Mouse (Mus musculus) spleen, postnatal 4 days (tissue): ENCODE results near the gene Iqcn.

ENCODE experiments used
- DNase-seq, 2 experiments: peaks; one replicate each; pipeline ENCODE4 v3.0.0; 2022; ENCODE audit warnings: low spot score in 2 of 2

The Iqcn gene

DNA sequence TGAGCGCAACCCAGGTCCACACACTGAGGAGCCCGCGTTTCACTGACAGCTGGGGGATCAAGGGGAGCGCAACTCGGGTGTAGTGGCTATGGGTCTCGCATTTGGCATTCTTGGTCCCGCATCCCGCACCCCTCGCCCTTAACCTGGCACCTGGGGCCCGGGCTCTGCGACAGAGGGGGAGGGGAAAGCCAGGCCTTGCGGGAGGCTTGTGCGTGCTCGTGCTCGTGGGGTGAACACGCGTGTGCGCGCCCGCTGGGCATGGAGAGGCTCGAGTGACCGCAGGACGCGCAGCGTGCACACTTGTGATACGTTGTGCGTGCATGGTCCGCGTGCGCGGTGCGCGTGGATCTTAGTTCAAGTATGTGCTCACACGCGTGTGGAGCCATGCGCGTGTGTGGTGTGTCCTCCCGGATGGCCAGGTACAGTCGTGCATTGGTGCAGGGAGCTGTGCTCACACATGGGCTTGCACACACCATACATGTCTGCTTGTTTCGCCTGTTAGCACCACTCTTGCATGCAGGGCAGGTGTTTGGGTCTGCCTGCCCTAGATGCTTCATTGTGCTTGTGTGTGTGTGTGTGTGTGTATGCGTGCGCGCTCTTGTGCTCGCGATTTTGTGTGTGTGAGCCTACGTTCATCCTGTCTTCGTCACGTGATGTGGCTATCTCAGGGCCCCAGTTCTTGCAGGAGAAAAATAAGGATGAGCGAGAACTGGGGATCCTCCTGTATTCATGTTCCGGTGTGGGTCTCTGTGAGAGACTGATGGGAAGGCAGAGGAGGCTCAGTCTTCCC, 51.8 kb downstream of the Iqcn start:
- peak in 1 of 2 experiments; percentile 82 for DNase-seq

GRCm38 (mm10) chr8:70755661-70756475, 52.6 kb downstream of the Iqcn start:
- DNase-seq: no peak

- DNase-seq: no peak
Measured at GRCm38 (mm10) chr8:70756476-70757040, 53.3 kb downstream of the Iqcn start.

DNA sequence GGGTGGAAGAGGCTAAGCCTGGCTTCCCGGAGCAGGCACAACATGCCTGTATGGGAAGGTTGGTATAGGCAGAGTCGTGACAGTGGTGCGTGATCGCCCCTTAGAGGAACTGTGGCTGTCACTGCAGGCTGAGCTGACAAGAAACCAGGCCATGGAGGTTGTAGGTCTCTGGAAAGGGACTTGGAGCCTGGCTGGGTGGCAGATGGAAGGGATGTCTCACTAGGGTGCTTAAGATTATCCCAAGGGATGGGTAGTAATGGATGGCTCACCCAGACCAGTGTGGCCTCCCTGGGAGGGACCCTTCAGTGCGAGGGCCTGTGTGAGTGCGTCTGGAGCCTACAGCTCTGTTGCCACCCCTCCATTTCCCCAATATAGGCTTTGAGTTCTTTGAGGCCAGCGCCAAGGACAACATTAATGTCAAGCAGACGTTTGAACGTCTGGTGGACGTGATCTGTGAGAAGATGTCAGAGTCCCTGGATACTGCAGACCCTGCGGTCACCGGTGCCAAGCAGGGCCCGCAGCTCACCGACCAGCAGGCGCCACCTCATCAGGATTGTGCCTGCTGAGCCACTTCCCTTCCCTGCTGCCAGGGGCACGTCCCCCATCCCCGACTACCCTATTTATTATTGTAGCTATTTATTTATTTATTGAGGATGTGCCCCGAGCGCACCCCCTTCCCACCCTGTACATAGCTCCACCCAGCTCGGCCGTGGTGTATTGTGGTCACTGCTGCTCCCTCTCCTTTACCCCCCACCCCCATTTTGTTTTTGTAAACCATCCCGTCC, 54.5 kb downstream of the Iqcn start:
- DNase-seq: no peak

DNA sequence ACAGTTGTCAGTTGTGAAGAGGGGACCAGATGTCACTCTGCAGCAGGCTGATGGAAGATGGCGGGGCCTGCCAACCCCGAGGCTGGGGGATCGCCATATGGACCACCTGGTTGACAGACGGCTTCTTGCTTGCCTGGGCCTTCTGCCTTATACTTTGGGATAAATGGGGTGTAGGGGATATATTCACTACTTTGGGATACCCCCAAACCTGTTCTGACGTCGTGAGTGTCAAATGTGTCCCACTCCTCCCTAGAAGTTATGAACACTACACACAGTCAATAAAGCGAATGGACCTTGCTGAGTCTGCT, 55.0 kb downstream of the Iqcn start:
- no peak for DNase-seq

DNA sequence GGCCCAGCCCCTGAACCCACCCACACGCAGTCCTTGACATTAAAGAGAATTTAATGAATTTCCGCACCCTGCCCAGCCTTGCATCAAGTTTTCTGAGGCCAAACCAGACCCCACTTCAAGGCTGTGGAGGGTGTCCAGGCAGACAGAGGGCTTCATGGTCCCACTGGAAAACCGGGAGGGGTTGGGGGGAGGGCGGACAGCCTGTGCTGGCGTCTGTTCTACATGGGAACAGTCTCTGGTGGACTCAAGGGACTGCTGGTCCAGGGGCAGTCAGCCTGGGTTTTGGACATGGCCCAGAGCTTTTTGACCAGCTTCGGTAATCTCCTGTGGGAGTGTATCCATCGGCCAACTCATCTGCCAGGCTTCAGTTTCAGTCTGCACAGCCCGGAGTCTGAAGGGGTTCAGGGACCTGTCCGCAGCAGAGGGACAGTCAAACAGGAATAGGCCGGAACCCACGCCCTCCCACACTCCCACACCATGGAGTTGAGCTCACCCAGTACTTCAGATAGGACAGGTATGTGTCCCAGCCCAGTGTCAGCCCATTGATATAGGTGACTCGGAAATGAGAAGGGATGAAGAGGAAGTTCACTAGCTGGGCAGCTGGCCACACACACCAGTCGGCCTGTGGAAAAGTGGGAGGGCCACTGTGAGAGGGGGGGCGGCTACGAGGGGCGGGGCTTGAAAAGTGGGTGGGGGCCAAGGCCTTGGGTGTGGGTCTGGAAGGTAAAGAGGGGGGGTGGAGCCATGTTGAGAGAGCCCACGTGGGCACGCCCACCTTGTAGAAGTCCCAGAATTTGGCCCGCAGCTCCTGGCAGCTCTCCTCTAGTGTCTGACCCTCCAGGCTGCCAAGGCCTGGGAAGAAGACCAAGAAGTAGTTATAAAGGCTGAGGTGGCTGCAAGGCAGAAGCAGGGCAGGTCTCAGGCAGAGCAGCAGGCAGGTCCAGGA, 55.6 kb downstream of the Iqcn start:
- DNase-seq: no peak

DNA sequence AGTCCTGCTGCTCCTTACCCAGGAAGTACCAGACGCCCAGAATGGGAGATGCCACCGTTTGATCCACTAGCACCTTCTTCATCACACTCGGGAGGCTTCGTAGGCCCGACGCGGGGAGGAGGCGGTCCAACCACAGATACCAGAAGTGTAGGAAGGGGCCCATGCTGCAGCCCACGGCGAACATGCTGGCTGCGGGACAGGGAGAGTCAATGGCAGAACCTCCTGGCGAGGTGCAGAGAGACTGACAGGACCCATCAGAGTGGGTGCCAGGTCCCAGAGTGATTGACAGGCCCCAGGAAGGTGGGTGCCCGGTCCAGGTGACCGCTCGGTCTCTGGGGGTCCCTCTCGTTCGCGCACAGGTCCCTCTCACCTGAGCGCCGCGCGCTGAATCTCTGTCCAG, 57.1 kb downstream of the Iqcn start:
- DNase-seq: no peak

- peak; percentile 95 for DNase-seq
Measured at GRCm38 (mm10) chr8:70760775-70761406, 57.6 kb downstream of the Iqcn start, which contains the start of gene Mpv17l2. Gene Mpv17l2 (minus strand): TSS chr8:70760946.

GRCm38 (mm10) chr8:70762118-70762517, 58.9 kb downstream of the Iqcn start:
- peak in 1 of 2 experiments; percentile 66 for DNase-seq

- DNase-seq: peak; percentile 83 to 95
Measured at GRCm38 (mm10) chr8:70763354-70763753, 60.1 kb downstream of the Iqcn start.

- DNase-seq: peak in 1 of 2 experiments; percentile 68
Measured at GRCm38 (mm10) chr8:70764026-70764425, 60.8 kb downstream of the Iqcn start.

DNA sequence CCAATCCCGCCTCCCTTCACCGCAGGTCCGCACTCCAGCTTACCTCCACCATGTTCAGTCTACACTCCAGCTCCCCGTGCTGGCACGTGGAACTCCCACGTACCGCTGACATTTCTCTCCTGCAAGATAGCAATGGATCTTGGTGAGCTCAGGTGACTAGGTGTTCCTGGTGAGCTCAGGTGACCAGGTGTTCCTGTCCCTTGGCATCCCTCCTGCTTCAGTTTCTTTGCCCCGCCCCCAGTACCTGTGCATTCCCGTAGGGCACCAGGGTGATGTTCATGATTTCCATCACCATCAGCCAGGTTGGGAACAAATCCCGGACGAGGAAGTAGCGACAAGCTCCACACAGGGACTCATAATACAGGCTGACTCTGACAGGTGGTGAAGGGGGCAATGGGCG, 61.4 kb downstream of the Iqcn start:
- DNase-seq: no peak

- DNase-seq: no peak
Measured at GRCm38 (mm10) chr8:70765329-70765728, 62.1 kb downstream of the Iqcn start.

DNA sequence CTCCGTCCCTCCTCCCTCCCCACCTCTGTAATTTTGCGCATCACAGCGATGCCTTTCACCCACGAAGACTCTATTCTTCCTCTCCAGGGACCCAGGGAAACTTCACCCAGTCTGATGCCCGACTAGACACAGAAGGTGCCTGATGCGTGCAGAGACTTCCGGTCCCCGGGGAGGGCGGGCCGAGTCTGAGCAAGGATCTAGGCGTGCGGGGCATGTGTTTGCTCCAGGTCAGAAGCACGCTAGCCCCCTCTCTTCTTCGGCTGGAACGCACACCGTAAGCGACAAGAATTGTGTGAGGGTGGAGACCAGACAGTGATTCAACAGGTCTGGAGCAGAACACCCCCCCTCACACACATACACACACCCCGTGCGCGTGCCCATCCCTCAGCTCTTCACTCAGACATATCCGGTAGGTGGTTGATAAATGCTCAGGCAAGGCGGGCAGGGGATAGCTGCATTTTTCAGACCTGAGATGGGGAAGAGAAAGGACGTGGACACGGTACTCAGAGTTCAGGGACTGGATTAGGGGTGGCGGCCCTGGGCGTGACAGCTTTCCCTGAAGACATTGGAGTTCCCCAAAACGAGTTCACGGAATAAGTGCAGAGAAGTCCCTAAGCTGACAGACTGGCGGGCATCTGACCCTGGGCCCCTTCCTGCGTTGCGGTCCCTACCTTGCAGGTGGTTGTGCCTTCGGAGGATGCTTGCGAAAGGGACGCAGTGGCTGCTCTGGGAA, 62.7 kb downstream of the Iqcn start:
- DNase-seq: peak; percentile 74 to 86

DNA sequence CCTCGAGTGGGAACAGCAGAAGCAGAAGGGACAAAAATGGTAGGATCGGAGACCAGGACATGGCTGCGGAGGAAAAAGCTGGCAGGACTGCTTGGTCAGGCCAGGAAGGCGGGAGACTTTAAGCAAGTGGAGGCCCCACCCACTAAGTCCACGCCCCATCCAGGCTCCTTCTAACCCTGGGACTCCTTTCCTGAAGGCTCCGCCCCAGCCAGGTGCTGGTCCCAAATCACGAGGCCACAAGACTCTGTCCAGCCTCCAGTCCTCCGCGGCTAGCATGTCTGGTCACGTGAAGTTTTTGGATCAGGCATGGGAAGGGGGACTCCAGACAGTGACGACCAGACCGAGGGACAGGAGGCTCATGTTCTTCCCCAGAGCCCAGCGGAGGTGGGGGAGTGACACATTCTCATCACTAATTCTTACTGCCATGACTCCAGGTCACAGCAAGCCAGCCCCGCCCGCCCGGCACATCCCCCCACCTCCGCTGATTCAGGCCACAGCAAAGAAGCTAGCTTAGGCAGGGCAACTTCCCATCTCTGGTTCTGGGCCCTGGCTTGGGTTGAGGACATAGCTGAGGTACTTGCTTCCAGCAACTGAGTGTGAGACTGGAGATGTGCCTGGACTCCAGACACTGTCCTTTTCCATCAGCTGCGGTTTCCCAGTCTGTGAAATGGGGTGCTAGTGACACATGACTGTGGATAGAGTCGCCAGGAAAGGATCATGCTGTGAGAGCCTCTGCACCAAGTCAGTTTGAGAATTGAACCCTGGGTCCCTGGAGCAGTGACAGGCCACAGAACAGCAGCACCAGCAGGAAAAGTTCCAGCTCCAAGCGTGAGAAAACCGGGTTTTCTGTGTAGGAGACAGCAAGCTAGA, 63.5 kb downstream of the Iqcn start:
- DNase-seq: peak; percentile 78 to 84
